Mouse (Mus musculus): Measurements from ENCODE around the gene Rab3il1.

Rab3il1 gene

GRCm38 (mm10) chr19:10001206-10001969 lies at the start of gene Rab3il1, which contains the start of gene Best1:
Gene Rab3il1 (plus strand): TSS chr19:10001669.
Gene Best1 (minus strand): TSS chr19:10001633.
- DNase-seq = no peak

- DNase-seq = peak; percentile 59
Measured at GRCm38 (mm10) chr19:9952390-9952789, 49.1 kb upstream of the Rab3il1 start.

GRCm38 (mm10) chr19:9952912-9953311 lies 48.6 kb upstream of the Rab3il1 start:
- peak; percentile 57 for DNase-seq

- peak; percentile 95 for DNase-seq
Measured at GRCm38 (mm10) chr19:9954055-9954810, 47.2 kb upstream of the Rab3il1 start.

- DNase-seq = peak; percentile 63
Measured at GRCm38 (mm10) chr19:9954811-9955202, 46.7 kb upstream of the Rab3il1 start.

- DNase-seq = no peak
Measured at GRCm38 (mm10) chr19:9955438-9955837, 46.0 kb upstream of the Rab3il1 start.

- no peak for DNase-seq
Measured at GRCm38 (mm10) chr19:9956624-9957388, 44.7 kb upstream of the Rab3il1 start.

- DNase-seq = no peak
Measured at GRCm38 (mm10) chr19:9957965-9958364, 43.5 kb upstream of the Rab3il1 start.

- DNase-seq = no peak
Measured at GRCm38 (mm10) chr19:9960769-9961168, 40.7 kb upstream of the Rab3il1 start.

GRCm38 (mm10) chr19:9964205-9964916 lies 37.1 kb upstream of the Rab3il1 start:
- no peak for DNase-seq

GRCm38 (mm10) chr19:9966096-9966867 lies 35.2 kb upstream of the Rab3il1 start:
- DNase-seq = no peak

- no peak for DNase-seq
Measured at GRCm38 (mm10) chr19:9968081-9968787, 33.2 kb upstream of the Rab3il1 start.

- peak; percentile 84 for DNase-seq
Measured at GRCm38 (mm10) chr19:9974853-9975252, 26.6 kb upstream of the Rab3il1 start.

GRCm38 (mm10) chr19:9977085-9977484 lies 24.4 kb upstream of the Rab3il1 start:
- DNase-seq = no peak

- DNase-seq = peak; percentile 92
Measured at GRCm38 (mm10) chr19:9978431-9978951, 23.0 kb upstream of the Rab3il1 start.

- no peak for DNase-seq
Measured at GRCm38 (mm10) chr19:9979156-9979555, 22.3 kb upstream of the Rab3il1 start.

GRCm38 (mm10) chr19:9980258-9980657 lies 21.2 kb upstream of the Rab3il1 start, which contains the start of gene Fth1:
Gene Fth1 (plus strand): TSS chr19:9980598.
- DNase-seq = no peak

GRCm38 (mm10) chr19:9981621-9982020 lies 19.8 kb upstream of the Rab3il1 start:
- DNase-seq = no peak

- DNase-seq = peak; percentile 97
Measured at GRCm38 (mm10) chr19:9982151-9982851, 19.2 kb upstream of the Rab3il1 start.
